Mouse (Mus musculus) splenic B cell, adult 2 months (primary cell): ENCODE measurements around the gene Gm49337.

Source experiments
- DNase-seq: peaks from one replicate; pipeline ENCODE4 v3.0.0-alpha.2; 2011; ENCODE audit warnings: low read depth, low spot score
- H3K27me3 ChIP-seq: 2 replicates; pipeline ENCODE4 v1.6.1; 2012; ENCODE audit warnings: mild to moderate bottlenecking, low read length, moderate library complexity, mixed read lengths; ENCODE audit not compliant: control insufficient read depth, poor library complexity, insufficient read depth, severe bottlenecking
- H3K36me3 ChIP-seq: 2 replicates; pipeline ENCODE4 v1.6.1; 2012; ENCODE audit warnings: mild to moderate bottlenecking, low read length, moderate library complexity, mixed read lengths; ENCODE audit not compliant: control insufficient read depth, poor library complexity, insufficient read depth, severe bottlenecking

Gene Gm49337

DNA sequence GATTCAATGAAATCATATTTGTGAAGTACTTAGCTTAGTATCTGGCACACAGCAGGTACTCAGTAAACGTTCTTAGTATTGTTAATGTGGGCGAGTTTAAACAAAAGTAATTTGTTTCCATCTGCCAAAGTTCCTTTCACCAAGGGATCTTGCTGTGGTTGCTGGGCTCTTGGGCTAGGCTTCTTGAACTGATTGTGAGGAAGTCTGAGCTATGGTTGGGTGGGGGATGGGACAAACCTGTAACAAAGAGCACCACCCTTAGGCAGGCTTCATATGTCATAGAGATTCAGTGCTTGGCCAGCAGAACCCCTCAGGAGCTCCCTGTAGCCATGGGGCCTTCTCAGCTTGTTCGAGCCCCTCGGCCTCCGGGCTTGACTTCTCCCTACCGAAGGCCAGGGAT, at the start of gene Gm49337, which contains the start of gene 1700042G07Rik:
TSS of gene Gm49337 (plus strand) at position 313 of the 400 bp plus-strand sequence.
TSS of gene 1700042G07Rik (plus strand) at position 301 of the 400 bp plus-strand sequence.
- Histone ChIP-seq H3K27me3 (no peaks in the 10 kb centered on the region), H3K36me3 (no peaks in the 10 kb centered on the region)
- DNase-seq = no peak

DNA sequence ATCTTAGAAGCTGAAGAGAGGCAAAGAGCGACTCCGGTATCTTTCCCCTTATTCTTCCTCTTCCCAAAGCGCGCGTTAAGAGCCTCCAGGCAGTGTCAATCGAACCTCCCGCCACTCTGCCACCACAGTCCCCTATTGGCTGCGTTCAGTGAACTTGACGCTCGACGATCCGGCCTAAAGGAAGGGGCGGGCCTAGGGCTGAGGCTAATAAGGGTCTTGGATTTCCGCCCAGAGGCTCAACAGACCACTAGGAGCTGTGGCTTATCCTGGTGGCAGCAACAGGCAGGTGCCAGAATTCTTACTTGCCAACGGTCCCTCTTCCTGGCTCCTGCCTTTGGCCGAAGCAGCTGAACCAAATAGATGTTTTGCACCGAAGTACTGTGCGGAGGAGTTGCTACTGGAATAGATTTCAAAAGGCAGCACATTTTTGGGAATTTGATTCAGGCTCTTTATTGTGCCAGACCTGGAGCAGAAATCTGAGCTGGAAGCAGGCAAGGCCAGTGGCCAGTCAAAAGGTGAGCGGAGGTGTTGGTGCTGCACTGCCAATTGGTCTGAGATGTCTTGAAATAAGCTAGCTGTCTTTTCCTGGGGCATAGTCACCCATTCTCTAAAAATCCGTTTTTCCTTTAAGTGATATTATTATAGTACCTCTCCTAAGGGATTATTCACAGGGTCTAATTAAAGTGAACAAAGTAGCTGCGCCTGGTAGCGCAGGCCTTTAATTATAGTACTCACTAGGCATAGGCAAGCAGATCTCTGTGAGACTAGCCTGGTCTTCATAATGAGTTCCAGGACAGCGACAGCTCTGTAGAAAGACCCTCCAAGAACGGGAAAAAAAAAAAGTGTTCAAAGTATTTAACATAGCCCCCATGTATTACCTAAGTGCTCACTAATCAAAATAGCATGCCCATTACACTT, 49.3 kb upstream of the Gm49337 start, which contains the start of the genes Rad54l and Pomgnt1:
TSS of gene Rad54l (minus strand) at position 89 of the 918 bp plus-strand sequence.
TSS of gene Pomgnt1 (plus strand) at position 239 of the 918 bp plus-strand sequence.
- no peaks in the 10 kb centered on the region for H3K27me3 ChIP-seq
- no peaks in the 10 kb centered on the region; the same call in 1 of the 2 replicates for H3K36me3 ChIP-seq
- DNase-seq = peak; percentile 84

DNA sequence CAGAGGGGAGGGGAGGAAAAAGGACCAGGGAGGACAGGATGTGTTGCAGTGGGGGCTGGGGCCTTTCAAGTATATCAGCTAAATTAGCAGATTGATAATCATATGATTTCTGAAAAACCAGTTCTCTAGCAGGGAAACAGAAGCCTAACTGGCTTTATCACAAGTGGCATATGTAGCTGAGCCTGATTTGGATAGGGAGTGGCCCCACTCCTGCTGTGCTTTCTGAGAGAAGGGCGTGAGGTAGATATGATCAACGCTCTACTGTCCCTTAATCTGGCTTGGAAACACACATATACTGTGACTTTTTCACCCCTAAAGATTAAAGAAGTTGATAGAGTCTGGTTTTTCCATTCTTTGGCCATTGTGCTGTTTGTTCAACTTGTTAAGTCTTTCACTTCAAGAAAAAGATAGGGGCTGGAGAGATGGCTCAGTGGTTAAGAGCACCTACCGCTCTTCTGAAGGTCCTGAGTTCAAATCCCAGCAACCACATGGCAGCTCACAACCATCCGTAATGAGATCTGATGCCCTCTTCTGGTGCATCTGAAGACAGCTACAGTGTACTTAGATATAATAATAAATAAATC, 47.3 kb upstream of the Gm49337 start:
- Histone ChIP-seq H3K36me3 (no peaks in the 10 kb centered on the region; the same call in 1 of the 2 replicates), H3K27me3 (no peaks in the 10 kb centered on the region)
- DNase-seq = no peak

DNA sequence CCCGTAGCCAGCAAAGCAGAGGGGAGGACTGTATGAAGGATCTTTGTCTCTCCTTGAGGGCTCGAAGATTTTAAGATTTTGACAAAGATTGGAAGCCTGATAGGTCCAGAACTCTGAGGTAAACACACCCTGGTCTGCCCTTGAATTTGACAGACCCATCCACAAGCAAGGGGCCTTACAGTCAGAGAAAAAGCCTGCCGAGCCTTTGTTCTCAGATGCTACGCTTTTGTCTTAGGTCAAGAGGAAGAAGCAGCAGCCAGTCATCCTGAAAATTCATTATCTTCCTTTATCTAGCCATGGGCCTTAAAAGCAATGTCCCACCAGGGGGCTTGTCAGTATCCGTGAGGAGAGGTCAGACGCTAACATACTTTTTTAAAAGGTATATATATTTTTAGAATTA, 45.2 kb upstream of the Gm49337 start:
- no peaks in the 10 kb centered on the region; the same call in 1 of the 2 replicates for H3K36me3 ChIP-seq

DNA sequence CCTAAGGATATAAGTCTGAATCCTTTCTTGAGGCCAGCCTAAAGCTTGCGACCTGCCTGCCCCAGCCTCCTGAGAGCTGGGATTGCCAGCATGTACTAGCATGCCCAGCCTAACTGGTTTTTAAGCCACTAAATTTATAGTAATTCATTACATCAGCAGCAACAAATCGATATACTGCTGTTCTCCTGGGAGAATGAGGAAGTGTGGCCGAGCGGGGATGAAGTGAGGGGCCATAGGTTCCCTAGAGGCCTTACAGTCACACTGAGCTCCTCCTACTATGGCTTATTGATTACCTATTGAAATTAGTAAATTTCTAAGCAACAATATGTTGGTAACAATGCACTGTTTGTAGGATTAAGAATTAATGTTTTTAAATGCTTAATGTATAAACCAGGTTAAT, 40.1 kb upstream of the Gm49337 start:
- Histone ChIP-seq H3K36me3 (no peaks in the 10 kb centered on the region), H3K27me3 (no peaks in the 10 kb centered on the region)
- no peak for DNase-seq

More for the DNA sequence above, 45.2 kb upstream of the Gm49337 start:
- no peaks in the 10 kb centered on the region for H3K27me3 ChIP-seq
- DNase-seq = no peak

DNA sequence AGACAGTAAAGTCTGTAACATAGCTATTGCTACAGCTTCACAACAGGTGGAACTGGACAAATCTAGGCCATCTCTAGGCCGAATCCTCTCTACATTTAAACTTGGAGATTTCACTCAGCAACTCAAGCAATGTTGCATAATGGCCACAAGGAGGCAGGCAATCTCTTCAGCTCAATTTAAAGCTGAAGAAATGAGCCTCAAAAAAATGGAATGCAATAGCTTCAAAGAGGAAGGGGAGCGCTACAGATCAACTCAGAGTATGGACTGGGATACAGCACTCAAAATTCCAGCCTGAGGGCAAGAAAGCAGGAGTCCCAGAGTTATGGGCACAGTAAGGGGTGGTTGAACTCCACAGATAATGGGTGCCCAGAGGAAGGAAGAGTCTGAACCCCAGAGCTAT, 38.2 kb upstream of the Gm49337 start:
- Histone ChIP-seq H3K27me3 (no peaks in the 10 kb centered on the region), H3K36me3 (no peaks in the 10 kb centered on the region)
- DNase-seq = peak; percentile 66

DNA sequence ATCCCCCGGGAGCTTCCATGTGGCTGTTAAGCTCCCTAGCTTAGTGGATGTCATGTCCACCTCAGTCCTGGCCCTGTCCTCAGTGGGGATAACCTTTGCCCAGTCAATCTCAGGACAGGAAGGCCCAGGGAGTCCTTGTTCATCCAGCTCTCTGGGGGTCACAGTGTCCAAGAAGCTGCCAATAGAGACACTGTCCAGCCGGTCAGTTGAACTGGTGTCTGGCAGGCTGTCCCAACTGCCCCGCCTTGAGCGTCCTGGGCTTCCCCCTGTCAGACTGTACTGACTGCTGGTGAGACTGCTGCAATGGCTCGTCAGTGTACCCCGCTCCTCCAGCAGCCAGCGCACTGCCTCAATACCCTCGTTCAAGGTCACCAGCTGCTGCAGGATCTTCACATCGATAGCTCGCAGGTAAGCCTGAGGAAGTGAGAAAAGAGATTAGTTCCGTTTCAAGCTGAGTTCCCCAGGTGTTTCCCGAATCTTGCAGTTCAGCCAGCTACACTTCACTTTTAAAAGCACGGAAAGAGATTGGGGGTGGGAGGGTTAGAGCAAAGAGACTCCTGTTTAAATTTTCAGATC, 35.7 kb upstream of the Gm49337 start:
- Histone ChIP-seq H3K36me3 (no peaks in the 10 kb centered on the region), H3K27me3 (no peaks in the 10 kb centered on the region)
- peak; percentile 76 for DNase-seq

DNA sequence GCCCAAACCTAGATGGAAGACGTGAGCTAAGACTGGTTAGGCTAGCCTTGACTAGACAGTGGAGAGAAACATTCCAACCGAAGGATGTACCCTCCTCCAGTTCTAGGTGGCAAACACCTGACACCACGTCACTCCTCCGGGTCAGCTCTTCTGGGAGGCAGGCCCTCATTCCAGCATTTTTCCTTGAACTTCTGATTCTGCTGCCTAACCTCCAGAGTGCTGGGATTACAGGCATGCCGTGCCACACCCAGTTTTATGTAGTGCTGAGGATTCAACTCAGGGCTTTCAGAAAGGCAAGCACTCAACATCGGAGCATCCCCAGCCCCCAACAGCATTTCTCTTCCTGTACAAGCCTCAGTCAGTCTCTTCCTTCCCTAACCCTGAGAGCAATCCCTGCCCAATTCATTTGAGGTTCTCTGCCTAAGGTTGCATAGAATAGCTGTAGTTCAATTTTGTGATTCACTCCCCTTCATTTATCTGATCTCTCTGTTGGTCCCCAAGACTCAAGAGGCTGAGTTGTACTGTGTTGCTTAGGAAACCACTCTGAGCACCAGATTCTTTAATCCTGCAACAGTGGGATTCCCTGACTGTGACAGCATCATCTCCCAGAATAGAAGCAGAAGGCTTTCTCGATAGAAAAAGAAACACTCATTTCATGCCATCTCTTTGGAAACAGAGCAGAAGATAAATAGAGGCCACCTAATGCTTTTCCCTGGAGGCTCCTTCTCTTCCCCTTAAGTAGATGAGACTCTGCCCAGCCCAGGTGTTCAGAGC, 32.2 kb upstream of the Gm49337 start:
- Histone ChIP-seq H3K27me3 (no peaks in the 10 kb centered on the region), H3K36me3 (no peaks in the 10 kb centered on the region)
- no peak for DNase-seq

DNA sequence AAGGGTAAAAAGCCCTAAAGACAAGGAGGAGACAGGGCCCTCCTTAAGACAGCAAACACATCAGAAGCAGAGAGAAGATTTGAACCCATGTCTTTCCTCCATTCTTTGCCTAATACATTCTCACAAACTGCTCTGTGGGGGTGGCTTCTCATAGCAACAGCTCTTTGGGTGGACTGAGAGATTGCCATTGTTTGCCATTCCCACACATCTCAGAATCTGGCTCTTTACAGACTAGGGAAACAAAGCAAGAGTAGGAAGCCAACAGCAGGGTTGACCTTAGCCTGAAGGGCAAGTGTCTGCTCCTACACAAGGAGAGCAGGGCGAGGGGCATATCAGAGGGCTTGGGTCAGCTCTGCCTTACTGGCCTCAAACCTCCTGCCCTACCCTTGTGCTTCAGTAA, 31.4 kb upstream of the Gm49337 start:
- Histone ChIP-seq H3K36me3 (no peaks in the 10 kb centered on the region), H3K27me3 (no peaks in the 10 kb centered on the region)
- no peak for DNase-seq

DNA sequence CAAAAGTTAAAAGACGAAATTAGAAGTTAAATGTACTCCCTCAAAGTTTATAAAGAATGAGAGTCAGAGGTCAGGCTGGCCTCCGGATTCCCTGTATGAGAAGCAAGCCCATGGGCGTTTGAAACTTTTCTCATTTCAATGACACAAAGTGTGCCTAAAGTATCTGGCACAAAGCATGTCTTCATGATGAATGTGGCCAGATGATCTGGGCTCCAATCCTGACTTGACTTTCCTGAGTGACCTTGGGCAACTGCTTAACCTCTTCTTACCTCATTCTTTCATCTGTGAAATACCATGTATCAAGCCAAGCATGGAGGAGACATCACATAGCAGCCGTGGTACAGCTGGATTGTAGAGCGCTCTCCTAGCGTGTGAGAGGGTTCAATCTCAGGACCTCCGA, 30.9 kb upstream of the Gm49337 start:
- no peaks in the 10 kb centered on the region for H3K36me3 ChIP-seq
- DNase-seq = no peak
- H3K27me3 ChIP-seq = no peaks in the 10 kb centered on the region

DNA sequence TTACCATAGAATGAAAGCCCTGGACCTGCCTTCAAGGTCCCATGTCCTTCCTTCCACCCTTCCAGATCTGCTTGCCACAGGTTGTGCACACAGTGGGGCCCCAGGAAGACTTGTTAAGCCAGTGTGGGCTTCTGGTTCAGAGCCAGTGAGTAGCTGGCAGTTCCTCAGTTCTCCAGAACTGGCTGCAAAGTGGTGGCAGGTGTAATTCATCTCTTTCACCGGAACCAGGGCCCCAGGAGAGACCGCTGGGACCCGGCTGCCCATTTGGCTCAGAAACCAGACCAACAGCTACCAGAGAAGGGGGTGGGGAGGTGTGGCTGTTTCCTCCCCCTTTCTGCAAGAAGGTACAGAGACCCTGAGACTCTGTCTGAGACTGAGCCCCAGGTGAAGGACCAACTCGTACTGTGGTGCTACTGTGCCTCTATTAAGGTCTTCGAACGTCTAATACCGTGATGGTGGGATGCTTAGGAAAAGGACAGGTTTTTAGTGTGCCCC, 29.8 kb upstream of the Gm49337 start:
- Histone ChIP-seq H3K27me3 (no peaks in the 10 kb centered on the region), H3K36me3 (no peaks in the 10 kb centered on the region)
- peak; percentile 31 for DNase-seq

DNA sequence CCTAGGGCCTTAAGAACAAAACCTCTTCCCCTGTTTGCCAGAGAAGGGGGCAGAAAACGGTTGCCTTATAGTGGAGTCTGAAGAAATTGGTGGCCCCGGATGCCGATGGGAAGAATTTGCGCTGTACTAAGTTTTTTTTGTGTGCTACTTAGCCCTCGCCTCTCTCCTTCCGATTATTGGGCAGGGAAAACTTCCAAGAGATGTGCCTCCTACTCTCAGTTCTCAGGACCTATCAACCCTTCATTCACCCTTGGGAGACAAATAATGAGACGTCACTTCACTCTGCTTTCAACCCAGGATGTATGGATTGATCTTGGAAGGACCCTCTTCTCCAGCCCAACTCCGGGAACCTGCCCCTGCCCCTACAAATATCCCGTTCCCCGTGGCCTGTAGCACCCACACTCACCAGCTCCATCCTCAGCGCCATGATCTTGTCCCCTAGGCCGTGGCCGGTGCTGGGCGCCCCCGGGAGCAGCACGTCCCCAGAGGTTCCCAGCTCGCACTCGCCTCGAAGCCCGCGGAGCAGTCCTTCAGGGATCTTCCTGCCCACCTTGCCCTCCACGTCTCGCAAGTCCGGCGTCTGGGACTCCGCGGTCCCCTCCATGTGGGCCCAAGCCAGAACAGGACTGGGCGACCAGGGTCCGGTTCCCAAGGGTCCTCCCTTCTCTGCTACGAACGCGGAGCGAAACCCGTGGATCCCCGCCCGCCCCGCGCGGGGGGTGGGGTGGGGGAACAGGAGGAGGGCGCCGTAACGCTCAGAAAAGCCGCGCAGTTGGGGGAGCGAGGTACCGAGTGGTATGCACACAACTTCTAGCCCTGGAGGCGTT, 29.1 kb upstream of the Gm49337 start:
- Histone ChIP-seq H3K36me3 (no peaks in the 10 kb centered on the region), H3K27me3 (no peaks in the 10 kb centered on the region)
- peak; percentile 49 for DNase-seq

DNA sequence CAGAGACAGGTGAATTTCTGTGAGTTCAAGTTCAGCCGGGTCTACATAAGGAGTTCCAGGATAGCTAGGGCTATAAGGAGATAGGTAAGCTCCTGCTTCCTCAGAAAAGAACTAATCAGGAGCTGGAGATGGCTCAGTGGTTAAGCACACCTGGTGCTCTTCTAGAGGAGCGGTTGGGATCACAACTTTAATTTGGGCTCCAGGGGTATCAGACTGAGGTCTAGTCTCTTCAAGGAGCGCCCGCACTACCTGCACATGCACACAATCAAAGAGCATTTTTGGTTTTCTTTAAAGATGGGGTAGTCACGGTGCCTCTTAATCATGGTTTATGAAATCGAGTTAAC, 23.4 kb upstream of the Gm49337 start:
- Histone ChIP-seq H3K27me3 (no peaks in the 10 kb centered on the region), H3K36me3 (peaks cover 3% of the 10 kb centered on the region)
- DNase-seq = no peak
